Mouse (Mus musculus): Measurements from ENCODE around the gene Ppp1r10. TPM values are rescaled to one million over a fixed set of nuclear protein-coding genes. Genes with fewer than 3 reads are reported as not detected.

Gene Ppp1r10
- polyA plus RNA-seq, 1 experiment from 2014 or later = 60.5 TPM

- WGBS = 34% methylated on average over 20 of the region's 20 CpGs
- Histone ChIP-seq H3K27ac (peak overlapping the region; percentile 90), H3K4me3 (peak overlapping the region; percentile 79), H3K27me3 (ENCODE audit: poor library complexity, severe bottlenecking) (no peaks in the 10 kb centered on the region), H3K4me1 (peaks cover 20% of the 10 kb centered on the region), H3K9me3 (no peaks in the 10 kb centered on the region), H3K36me3 (replicated peaks) (peaks cover 87% of the 10 kb centered on the region)
- no peak for DNase-seq (ENCODE audit: extremely low spot score, low spot score)
Observed at GRCm38 (mm10) chr17:35909186-35909918, 6.9 kb upstream of the Ppp1r10 start.

GRCm38 (mm10) chr17:35909919-35910369 is 6.3 kb upstream of the Ppp1r10 start, which contains the start of gene Atat1:
Gene Atat1, minus strand, starts transcription at chr17:35910075.
- Histone ChIP-seq H3K4me3 (peak within 1 kb of the TSS; percentile 79), H3K4me1 (peaks cover 21% of the 10 kb centered on the region), H3K9me3 (no peaks in the 10 kb centered on the region), H3K27ac (peak within 1 kb of the TSS; percentile 90), H3K27me3 (ENCODE audit: poor library complexity, severe bottlenecking) (no peaks in the 10 kb centered on the region), H3K36me3 (replicated peaks) (peaks cover 84% of the 10 kb centered on the region)
- WGBS = 4% methylated on average over 25 of the region's 25 CpGs
- DNase-seq (ENCODE audit: extremely low spot score, low spot score) = peak; percentile 95

GRCm38 (mm10) chr17:35914975-35915374 is 1.3 kb upstream of the Ppp1r10 start:
- Histone ChIP-seq H3K4me3 (peak overlapping the region; percentile 83), H3K4me1 (peaks cover 21% of the 10 kb centered on the region), H3K36me3 (replicated peaks) (peaks cover 60% of the 10 kb centered on the region), H3K27ac (no peak overlapping the region), H3K27me3 (ENCODE audit: poor library complexity, severe bottlenecking) (no peaks in the 10 kb centered on the region), H3K9me3 (no peaks in the 10 kb centered on the region)
- DNase-seq (ENCODE audit: extremely low spot score, low spot score) = no peak
- WGBS = 84% methylated on average over 6 of the region's 6 CpGs

- Histone ChIP-seq H3K27me3 (ENCODE audit: poor library complexity, severe bottlenecking) (no peaks in the 10 kb centered on the region), H3K36me3 (replicated peaks) (peaks cover 62% of the 10 kb centered on the region), H3K9me3 (no peaks in the 10 kb centered on the region), H3K4me3 (peak overlapping the region; percentile 83), H3K4me1 (peaks cover 26% of the 10 kb centered on the region), H3K27ac (peak overlapping the region; percentile 97)
- WGBS = 3% methylated on average over 28 of the region's 28 CpGs
- no peak for DNase-seq (ENCODE audit: extremely low spot score, low spot score)
Observed at GRCm38 (mm10) chr17:35915538-35916296, 517 bp upstream of the Ppp1r10 start.

GRCm38 (mm10) chr17:35917143-35917462 is 869 bp downstream of the Ppp1r10 start:
- 0% methylated on average over 8 of the region's 8 CpGs for WGBS
- peaks cover 36% of the 10 kb centered on the region for H3K4me1 ChIP-seq

DNA sequence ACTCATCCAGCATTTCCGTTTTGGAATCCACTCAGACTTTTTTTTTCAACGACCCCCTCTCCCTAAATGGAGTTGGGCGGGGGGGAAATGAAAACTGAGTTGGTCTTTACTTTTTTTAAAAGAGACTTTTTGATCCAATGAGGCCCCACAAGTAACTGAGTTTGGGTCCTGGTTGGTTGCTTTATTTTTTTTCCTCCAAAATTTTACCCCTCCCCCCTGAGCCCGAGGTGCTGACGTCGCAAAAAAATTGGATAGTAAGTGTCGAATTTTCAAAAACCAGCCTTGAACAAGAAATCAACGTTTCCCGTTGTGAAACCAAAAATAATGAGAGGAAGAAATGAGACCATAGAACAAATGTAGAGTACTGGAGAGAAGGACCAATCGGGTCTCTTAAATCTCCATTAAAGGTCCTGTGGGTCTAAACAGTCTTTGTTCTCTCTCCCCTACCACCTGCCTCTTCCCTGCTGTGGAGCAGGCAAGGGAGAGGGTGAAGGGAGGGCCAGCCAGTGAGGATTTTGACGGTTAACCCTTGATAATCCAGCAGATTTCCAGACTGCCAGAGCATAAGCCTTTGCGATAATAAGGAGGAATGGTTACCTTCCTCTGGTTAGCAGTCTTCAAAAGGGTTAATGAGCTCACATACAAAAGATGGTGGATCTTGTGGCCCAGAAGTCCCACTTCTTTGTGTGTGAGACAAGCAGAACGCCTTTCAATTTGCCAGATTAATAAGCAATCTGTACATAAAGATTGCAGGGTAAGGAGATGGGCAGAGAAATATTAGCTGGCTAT is 1.4 kb downstream of the Ppp1r10 start:
- peak overlapping the region; percentile 97 for H3K27ac ChIP-seq
- peaks cover 50% of the 10 kb centered on the region for H3K36me3 ChIP-seq (replicated peaks)
- H3K4me1 ChIP-seq = peaks cover 36% of the 10 kb centered on the region
- peak; percentile 65 for DNase-seq (ENCODE audit: extremely low spot score, low spot score)
- no peaks in the 10 kb centered on the region for H3K9me3 ChIP-seq
- H3K4me3 ChIP-seq = peak overlapping the region; percentile 83
- no peaks in the 10 kb centered on the region for H3K27me3 ChIP-seq (ENCODE audit: poor library complexity, severe bottlenecking)
- WGBS = under 1% methylated on average over 13 of the region's 13 CpGs

More at GRCm38 (mm10) chr17:35917143-35917462, 869 bp downstream of the Ppp1r10 start:
- peak overlapping the region; percentile 83 for H3K4me3 ChIP-seq
- DNase-seq (ENCODE audit: extremely low spot score, low spot score) = no peak
- H3K27me3 ChIP-seq (ENCODE audit: poor library complexity, severe bottlenecking) = no peaks in the 10 kb centered on the region
- peak overlapping the region; percentile 97 for H3K27ac ChIP-seq
- H3K36me3 ChIP-seq (replicated peaks) = peaks cover 51% of the 10 kb centered on the region
- no peaks in the 10 kb centered on the region for H3K9me3 ChIP-seq

- H3K4me1 ChIP-seq = peaks cover 36% of the 10 kb centered on the region
- H3K27ac ChIP-seq = peak overlapping the region; percentile 97
- peak; percentile 53 for DNase-seq (ENCODE audit: extremely low spot score, low spot score)
- H3K27me3 ChIP-seq (ENCODE audit: poor library complexity, severe bottlenecking) = no peaks in the 10 kb centered on the region
- H3K9me3 ChIP-seq = no peaks in the 10 kb centered on the region
- under 1% methylated on average over 11 of the region's 11 CpGs for WGBS
- H3K4me3 ChIP-seq = peak overlapping the region; percentile 83
- peaks cover 50% of the 10 kb centered on the region for H3K36me3 ChIP-seq (replicated peaks)
Observed at GRCm38 (mm10) chr17:35918276-35919059, 2.2 kb downstream of the Ppp1r10 start.

DNA sequence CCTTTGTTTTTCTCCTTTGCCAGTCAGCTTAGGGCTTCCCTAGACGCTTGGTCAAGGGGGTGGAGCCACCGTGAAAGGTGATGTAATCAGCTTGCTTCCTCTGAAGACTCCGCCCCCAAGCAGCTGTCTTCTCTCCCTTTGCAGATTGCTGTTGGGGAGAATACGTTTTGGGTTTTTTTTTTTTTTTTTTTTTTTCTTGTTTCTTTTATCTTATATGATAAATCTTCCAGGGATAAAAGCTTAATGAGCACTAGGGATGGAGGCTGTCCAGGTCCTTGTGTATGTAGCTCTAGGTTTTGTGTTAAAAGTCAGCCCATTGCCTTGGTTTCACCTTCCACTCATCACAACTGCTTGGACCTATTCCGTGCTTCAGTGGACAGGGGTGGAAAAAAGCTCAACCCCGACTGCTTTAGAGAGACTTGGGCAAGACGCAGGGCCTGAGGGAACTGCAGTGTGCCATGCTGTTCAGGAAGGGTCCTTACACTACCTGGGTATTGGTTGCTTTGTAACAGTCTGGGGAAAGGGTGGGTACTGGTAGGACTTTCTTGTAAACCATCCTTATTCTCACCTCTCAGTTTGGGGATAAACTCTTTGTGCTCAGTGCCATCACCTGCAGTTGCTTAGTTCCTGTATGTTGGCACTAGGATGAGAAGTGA is 3.0 kb downstream of the Ppp1r10 start:
- Histone ChIP-seq H3K4me1 (peaks cover 36% of the 10 kb centered on the region), H3K36me3 (replicated peaks) (peaks cover 50% of the 10 kb centered on the region), H3K27me3 (ENCODE audit: poor library complexity, severe bottlenecking) (no peaks in the 10 kb centered on the region), H3K9me3 (no peaks in the 10 kb centered on the region), H3K27ac (peak overlapping the region; percentile 97), H3K4me3 (peak overlapping the region; percentile 83)
- DNase-seq (ENCODE audit: extremely low spot score, low spot score) = peak; percentile 88
- 21% methylated on average over 7 of the region's 7 CpGs for WGBS

- DNase-seq (ENCODE audit: extremely low spot score, low spot score) = no peak
- no peaks in the 10 kb centered on the region for H3K9me3 ChIP-seq
- 65% methylated on average over 6 of the region's 6 CpGs for WGBS
- peak overlapping the region; percentile 97 for H3K27ac ChIP-seq
- H3K27me3 ChIP-seq (ENCODE audit: poor library complexity, severe bottlenecking) = no peaks in the 10 kb centered on the region
- H3K4me1 ChIP-seq = peaks cover 36% of the 10 kb centered on the region
- H3K4me3 ChIP-seq = peak overlapping the region; percentile 83
- H3K36me3 ChIP-seq (replicated peaks) = peaks cover 52% of the 10 kb centered on the region
Observed at GRCm38 (mm10) chr17:35919864-35920301, 3.6 kb downstream of the Ppp1r10 start.

DNA sequence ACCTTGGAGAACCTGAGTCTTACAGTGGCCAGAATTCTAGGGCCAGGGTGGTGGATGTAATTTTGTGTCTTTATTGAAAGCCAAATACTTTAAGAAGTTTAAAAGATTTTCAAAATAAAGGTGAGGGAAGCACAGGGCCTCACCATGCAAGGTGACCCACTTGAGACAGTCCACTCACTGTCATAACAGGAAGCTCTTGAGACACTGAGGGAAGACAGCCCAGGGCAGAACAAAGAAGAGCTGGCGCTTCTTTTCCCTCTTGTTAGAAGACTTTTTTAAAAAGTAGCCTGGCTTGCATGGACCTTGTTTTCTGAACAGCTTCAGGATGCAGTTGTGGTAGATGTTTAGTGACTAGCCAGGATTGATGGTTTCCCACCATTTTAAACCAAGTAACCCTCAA is 4.2 kb downstream of the Ppp1r10 start:
- Histone ChIP-seq H3K9me3 (no peaks in the 10 kb centered on the region), H3K4me3 (peak overlapping the region; percentile 83; the same call in 1 of the 2 replicates), H3K27me3 (ENCODE audit: poor library complexity, severe bottlenecking) (no peaks in the 10 kb centered on the region), H3K36me3 (replicated peaks) (peaks cover 57% of the 10 kb centered on the region), H3K27ac (peak overlapping the region; percentile 97), H3K4me1 (peaks cover 31% of the 10 kb centered on the region)
- DNase-seq (ENCODE audit: extremely low spot score, low spot score) = no peak
- 85% methylated on average over 1 of the region's 1 CpGs for WGBS

DNA sequence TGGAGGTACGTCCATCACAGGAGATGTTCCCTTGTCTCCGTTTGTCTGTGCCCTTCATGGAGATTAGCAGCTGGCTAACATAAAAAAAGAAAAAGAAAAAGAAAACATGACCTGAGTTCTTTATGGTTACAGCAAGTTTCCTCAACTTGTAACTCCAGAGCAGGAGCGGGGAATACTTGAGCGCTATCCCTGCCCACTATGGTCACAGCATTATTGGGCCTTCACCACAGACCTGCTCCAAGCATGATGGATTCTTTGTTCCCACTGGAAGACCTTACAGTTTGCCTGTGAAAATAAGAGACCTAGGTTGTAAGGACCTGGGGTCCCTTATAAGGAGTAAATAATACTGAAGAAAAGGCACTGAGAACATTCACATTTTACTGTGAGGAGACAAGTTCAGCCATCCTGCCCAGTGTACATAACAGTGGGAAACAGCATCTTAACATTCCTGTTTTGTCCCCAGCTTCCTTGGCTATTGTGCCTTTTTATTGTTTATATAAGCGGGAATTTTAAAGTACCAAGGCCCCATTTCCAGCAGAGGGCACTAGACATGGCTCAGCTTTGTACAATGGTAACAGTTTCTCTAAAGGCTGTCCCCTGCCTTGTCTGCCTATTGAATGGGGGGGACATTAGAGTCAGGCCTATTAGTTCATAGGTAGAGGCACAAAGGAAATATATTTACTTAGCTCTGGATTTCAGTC is 4.8 kb downstream of the Ppp1r10 start:
- DNase-seq (ENCODE audit: extremely low spot score, low spot score) = no peak
- Histone ChIP-seq H3K27ac (peak overlapping the region; percentile 97), H3K27me3 (ENCODE audit: poor library complexity, severe bottlenecking) (no peaks in the 10 kb centered on the region), H3K4me1 (peaks cover 27% of the 10 kb centered on the region), H3K9me3 (no peaks in the 10 kb centered on the region), H3K36me3 (replicated peaks) (peaks cover 64% of the 10 kb centered on the region), H3K4me3 (peak overlapping the region; percentile 18; the same call in 1 of the 2 replicates)
- 81% methylated on average over 5 of the region's 5 CpGs for WGBS
